In the genomic region with DNA sequence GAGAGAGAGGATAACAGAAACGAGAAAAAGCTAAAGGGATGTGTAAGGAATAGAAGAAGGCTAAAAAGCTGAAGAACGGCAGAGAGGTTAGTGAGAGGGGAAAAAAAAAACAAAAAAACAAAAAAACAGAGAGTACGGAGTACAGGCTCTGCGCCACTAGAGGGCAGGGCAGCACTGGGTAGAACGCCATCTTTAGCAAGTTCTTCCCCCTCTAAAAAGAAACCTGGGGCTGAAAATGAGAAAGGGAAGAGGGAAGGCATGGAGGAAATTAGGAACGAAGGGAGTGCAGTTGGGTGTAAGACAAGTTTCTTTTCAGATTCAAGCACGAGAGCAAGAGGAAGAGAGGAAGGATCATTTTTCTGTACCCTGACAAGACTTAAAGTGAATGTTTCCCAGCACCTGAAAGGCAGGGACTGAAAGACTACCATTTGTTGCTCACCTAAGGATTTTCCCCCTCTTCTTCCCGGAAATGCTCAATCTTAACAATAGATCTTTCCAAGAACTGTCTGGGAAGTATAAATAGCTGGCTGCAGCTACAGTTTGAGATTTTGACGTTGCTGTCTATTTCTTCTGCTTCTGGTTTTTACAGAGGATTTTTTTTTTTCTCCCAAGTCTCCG, we compare ENCODE assay signal across 8 mouse cellular contexts.
A peak's percentile ranks its signal among the peaks of the same experiment; 100 is the strongest.
DNase-seq lines count a peak whose midpoint lies in the region; ATAC-seq and TF ChIP-seq lines count a peak whose summit lies in the region.

No protein-coding gene starts in this region.

- ATAC-seq in midbrain, embryonic 15.5 days (replicated peaks) = peak; percentile 81

- DNase-seq in thymus, adult 2 months = peak; percentile 37
- DNase-seq in thymus, adult 18-20 months = no peak
- DNase-seq in cerebellum, postnatal 4 days (ENCODE audit: low spot score in 2 of 2) = peak; percentile 54 to 75
- DNase-seq in gastrocnemius, postnatal 14 days = peak; percentile 68
- DNase-seq in kidney, adult 18-20 months = peak; percentile 67
- peak; percentile 80 for DNase-seq in limb, embryonic 10.5 days (ENCODE audit: low spot score)
- peak; percentile 57 for DNase-seq in splenic B cell, adult 2 months (ENCODE audit: low read depth, low spot score)

- H3K27me3 ChIP-seq in thymus, adult 2 months (ENCODE audit: control insufficient read depth, insufficient read depth, low read length) = no peaks in the 10 kb centered on the region
- no peaks in the 10 kb centered on the region for H3K27me3 ChIP-seq in limb, embryonic 10.5 days (ENCODE audit: low read depth, poor library complexity, severe bottlenecking)
- no peaks in the 10 kb centered on the region for H3K27me3 ChIP-seq in midbrain, embryonic 15.5 days (replicated peaks)
- no peaks in the 10 kb centered on the region for H3K27me3 ChIP-seq in splenic B cell, adult 2 months (ENCODE audit: control insufficient read depth, insufficient read depth, low read length, poor library complexity, severe bottlenecking)

- no peak for TF ChIP-seq POLR2A in thymus, adult 2 months (IDR thresholded peaks at IDR 0.05; ENCODE audit: control insufficient read depth, extremely low read depth, insufficient read depth, low read length, poor library complexity)

- no peak overlapping the region for H3K9ac ChIP-seq in midbrain, embryonic 15.5 days

- H3K9me3 ChIP-seq in limb, embryonic 10.5 days (replicated peaks) = no peaks in the 10 kb centered on the region
- H3K9me3 ChIP-seq in midbrain, embryonic 15.5 days = no peaks in the 10 kb centered on the region

- 15% methylated on average over 10 of the region's 10 CpGs for WGBS in thymus, adult 2 months
- 26% methylated on average over 10 of the region's 10 CpGs for WGBS in limb, embryonic 10.5 days
- 12% methylated on average over 10 of the region's 10 CpGs for WGBS in midbrain, embryonic 15.5 days

- no peak overlapping the region for H3K27ac ChIP-seq in thymus, adult 2 months (ENCODE audit: control insufficient read depth, insufficient read depth, low read length)
- peak overlapping the region; percentile 30; the same call in 1 of the 2 replicates for H3K27ac ChIP-seq in limb, embryonic 10.5 days
- peak overlapping the region; percentile 67 for H3K27ac ChIP-seq in midbrain, embryonic 15.5 days

- no peak for TF ChIP-seq CTCF in thymus, adult 2 months (IDR thresholded peaks at IDR 0.05; ENCODE audit: borderline replicate concordance, control insufficient read depth, extremely low read depth, insufficient read depth, low read length, poor library complexity)

- H3K4me3 ChIP-seq in thymus, adult 2 months (ENCODE audit: control insufficient read depth, insufficient read depth, low read length) = no peak overlapping the region
- no peak overlapping the region for H3K4me3 ChIP-seq in limb, embryonic 10.5 days
- H3K4me3 ChIP-seq in midbrain, embryonic 15.5 days = no peak overlapping the region

- peak overlapping the region; percentile 35 for H3K4me2 ChIP-seq in midbrain, embryonic 15.5 days

- H3K36me3 ChIP-seq in thymus, adult 2 months (ENCODE audit: control insufficient read depth, insufficient read depth, low read length) = no peaks in the 10 kb centered on the region
- no peaks in the 10 kb centered on the region for H3K36me3 ChIP-seq in limb, embryonic 10.5 days
- H3K36me3 ChIP-seq in midbrain, embryonic 15.5 days (replicated peaks) = no peaks in the 10 kb centered on the region
- no peaks in the 10 kb centered on the region for H3K36me3 ChIP-seq in splenic B cell, adult 2 months (ENCODE audit: control insufficient read depth, insufficient read depth, low read length, poor library complexity, severe bottlenecking)

- no peaks in the 10 kb centered on the region for H3K4me1 ChIP-seq in thymus, adult 2 months (replicated peaks; ENCODE audit: control insufficient read depth, insufficient read depth, low read length)
- peaks cover 5% of the 10 kb centered on the region; the same call in 1 of the 2 replicates for H3K4me1 ChIP-seq in limb, embryonic 10.5 days
- no peaks in the 10 kb centered on the region; the same call in 1 of the 2 replicates for H3K4me1 ChIP-seq in midbrain, embryonic 15.5 days

- intact Hi-C loops in gastrocnemius, postnatal 14 days (cut with DNase I; ENCODE audit: low total_unique reads) = no loop called here

Comparison
In these comparisons a context has a peak if more than half of its experiments do, and no peak if none do; other contexts are left out.
1. DNase-seq: peak in thymus, adult 2 months (single experiment), cerebellum, postnatal 4 days (2 of 2), gastrocnemius, postnatal 14 days (single experiment), kidney, adult 18-20 months (single experiment), limb, embryonic 10.5 days (single experiment) and splenic B cell, adult 2 months (single experiment); none in thymus, adult 18-20 months (0 of 2).